Mouse (Mus musculus) stomach, postnatal 0 days (tissue): Measurements from ENCODE around the gene Esrrb.

Experiments
- CTCF ChIP-seq: IDR thresholded peaks from 2 replicates; pipeline ENCODE4 v1.5.1; 2016; ENCODE audit warnings: antibody characterized with exemption, low read depth, mild to moderate bottlenecking, moderate library complexity
- EP300 ChIP-seq: optimal IDR thresholded peaks from 2 replicates; pipeline ENCODE3; 2016; ENCODE audit warnings: antibody characterized with exemption

- no peak for TF ChIP-seq CTCF
- TF ChIP-seq EP300, result no peak
Observed at GRCm38 (mm10) chr12:86455009-86455408, 94.1 kb downstream of the Esrrb start.
